Mouse (Mus musculus) megakaryocyte-erythroid progenitor cell, adult 5-6 weeks (primary cell): ENCODE results near the gene Cycs. TPM values are rescaled to one million over a fixed set of nuclear protein-coding genes. Genes with fewer than 3 reads are reported as not detected.

Experiments
- total RNA-seq, 2 experiments: library from RNA; stranded (forward) in 1 of 2; stranded (reverse) in 1 of 2; fragments of 200-1000, 215-1000 nt in 1 of 2; fragments of >200 nt in 1 of 2; fragmentation: Nextera tagmentation in 1 of 2; gene quantifications; 2 replicates each; pipeline ENCODE4 v1.2.3; 2014 to 2017

Gene Cycs
- total RNA-seq, 2 experiments from 2014 or later: 71.1 to 130 TPM

Other genes with a start within 250 kb of the Cycs start
- 10.9 and 11.1 TPM in 2 replicates for gene Osbpl3, start 110.3 kb downstream of the Cycs start, total RNA-seq (2014; fragmentation: Nextera tagmentation)
- gene Osbpl3, start 110.3 kb downstream of the Cycs start, total RNA-seq (2017): 11.5 and 16.4 TPM in 2 replicates
- gene 4921507P07Rik, start 30.1 kb upstream of the Cycs start, total RNA-seq (2014; fragmentation: Nextera tagmentation): 1.4 and 1.6 TPM in 2 replicates
- 1.9 and 2.0 TPM in 2 replicates for gene 4921507P07Rik, start 30.1 kb upstream of the Cycs start, total RNA-seq (2017)
- not detected in 2 replicates for gene Npvf, start 87.9 kb upstream of the Cycs start, total RNA-seq (2014; fragmentation: Nextera tagmentation)
- gene Npvf, start 87.9 kb upstream of the Cycs start, total RNA-seq (2017): not detected in 2 replicates